Mouse (Mus musculus) gastrocnemius, adult 8-10 months (tissue): ENCODE measurements around the gene Tcl1b4. TPM values are rescaled to one million over a fixed set of nuclear protein-coding genes. Genes with fewer than 3 reads are reported as not detected.

ENCODE experiments used
- DNase-seq, 2 experiments: peaks; one replicate each; pipeline ENCODE4 v3.0.0; 2022; ENCODE audit warnings: low spot score in 2 of 2
- total RNA-seq, 4 experiments: library from RNA; stranded (reverse); gene quantifications; 2 replicates each; pipeline ENCODE4 v1.2.4; 2022

Gene Tcl1b4
- total RNA-seq, 4 experiments from 2014 or later: not detected

DNA sequence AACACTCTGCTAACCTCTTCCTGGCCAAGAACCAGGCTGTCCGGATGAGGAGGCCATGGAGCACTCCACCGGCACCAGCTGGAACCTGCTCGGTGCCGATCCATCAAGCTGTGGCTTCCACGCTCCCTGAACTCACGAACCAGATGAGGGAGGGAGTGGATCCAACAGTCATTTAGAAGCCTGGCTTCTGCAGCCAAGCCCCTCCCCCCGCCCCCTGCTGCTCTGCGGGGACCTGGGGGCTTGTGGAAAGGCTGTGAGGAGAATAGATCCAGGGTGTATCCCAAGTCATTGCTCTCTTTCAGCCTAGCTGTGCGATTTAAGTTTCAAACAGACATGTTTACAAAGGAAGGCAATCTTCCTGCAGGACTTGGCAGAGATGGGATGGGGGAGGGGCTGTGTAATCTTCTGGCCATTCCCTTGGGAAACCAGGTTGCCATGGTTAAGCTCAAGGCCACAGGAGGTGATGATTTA is 47.0 kb downstream of the Tcl1b4 start:
- DNase-seq: no peak

DNA sequence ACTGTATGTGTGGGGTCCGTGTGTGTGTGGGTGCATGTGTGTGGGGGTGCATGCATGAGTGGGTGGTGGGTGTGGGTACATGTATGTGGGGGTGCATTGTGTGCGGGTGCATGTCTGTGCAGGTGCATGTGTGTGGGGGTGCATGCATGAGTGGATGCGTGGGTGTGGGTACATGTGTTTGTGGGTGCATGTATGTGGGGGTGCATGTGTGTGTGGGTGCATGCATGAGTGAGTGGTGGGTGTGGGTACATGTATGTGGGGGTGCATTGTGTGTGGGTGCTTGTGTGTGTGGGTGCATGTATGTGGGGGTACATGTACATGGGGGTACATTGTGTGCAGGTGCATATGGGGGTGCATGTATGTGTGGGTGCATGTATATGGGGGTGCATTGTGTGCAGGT is 52.0 kb downstream of the Tcl1b4 start:
- DNase-seq: no peak

Other genes with a start within 250 kb of the Tcl1b4 start
- gene Syne3, start 192.1 kb upstream of the Tcl1b4 start, total RNA-seq: 1 to 10 TPM; 2.9 to 5.0 (median 3.6) TPM
- gene Glrx5, start 169.3 kb upstream of the Tcl1b4 start, total RNA-seq: 10 to 100 TPM; 57.5 to 66.9 (median 60.3) TPM
- not detected for gene Tcl1b2, start 55.9 kb upstream of the Tcl1b4 start, total RNA-seq
- not detected for gene Tcl1b1, start 42.3 kb upstream of the Tcl1b4 start, total RNA-seq
- not detected for gene Tcl1b5, start 25.6 kb upstream of the Tcl1b4 start, total RNA-seq
- gene Tcl1b3, start 10.9 kb upstream of the Tcl1b4 start, total RNA-seq: not detected
- not detected for gene Tcl1, start 20.8 kb downstream of the Tcl1b4 start, total RNA-seq
- gene Tunar, start 131.9 kb downstream of the Tcl1b4 start, total RNA-seq: not detected